Mouse (Mus musculus) olfactory bulb, adult 2 months (tissue): Measurements from ENCODE around the gene Krtap5-1. TPM values are rescaled to one million over a fixed set of nuclear protein-coding genes. Genes with fewer than 3 reads are reported as not detected.
"Not testable (repeated sequence)": the region's sequence is repeated elsewhere in the genome, so short reads cannot be mapped to it uniquely, and the experiment has no call there.

Source experiments
- H3K27ac ChIP-seq: fragments of 200-500 bp; 2 replicates; pipeline ENCODE4 v1.5.1; 2012; ENCODE audit warnings: low read depth, low read length; ENCODE audit not compliant: insufficient read depth
- H3K4me1 ChIP-seq: fragments of 200-500 bp; 2 replicates; pipeline ENCODE4 v1.6.1; 2012; ENCODE audit warnings: low read length; ENCODE audit not compliant: control insufficient read depth, insufficient read depth
- H3K4me3 ChIP-seq: fragments of 200-500 bp; 2 replicates; pipeline ENCODE4 v1.5.1; 2012; ENCODE audit warnings: mild to moderate bottlenecking, low read depth, low read length, moderate library complexity; ENCODE audit not compliant: insufficient read depth
- CTCF ChIP-seq: fragments of 200-500 bp; IDR thresholded peaks from 2 replicates; pipeline ENCODE4 v1.5.1; 2012; ENCODE audit warnings: low read depth, mild to moderate bottlenecking, low read length, moderate library complexity; ENCODE audit not compliant: insufficient read depth
- POLR2A ChIP-seq: fragments of 200-500 bp; IDR thresholded peaks from 2 replicates; pipeline ENCODE4 v1.6.1; 2012; ENCODE audit warnings: mild to moderate bottlenecking, low read depth, low read length, moderate library complexity; ENCODE audit not compliant: insufficient read depth
- WGBS: fragments of 180-500 bp; shearing (Covaris S2); methylation state at CpG from one replicate; pipeline ENCODE4 v1.1.7; 2018; 5-methylcytosine and 5-hydroxymethylcytosine counted together
- polyA plus RNA-seq: library from polyadenylated mRNA; stranded (reverse); fragments of >200 nt; gene quantifications from 2 replicates; pipeline ENCODE4 v1.2.4, GENCODE M21; 2012; ENCODE audit warnings: low replicate concordance; ENCODE audit not compliant: missing spikeins, insufficient read depth, insufficient read length

Gene Krtap5-1
- polyA plus RNA-seq, 1 experiment = not detected

- Histone ChIP-seq H3K4me3 (no peak within 1 kb of the TSS), H3K27ac (no peak within 1 kb of the TSS), H3K4me1 (no peaks in the 10 kb centered on the region)
- TF ChIP-seq POLR2A (no peak), CTCF (no peak)
- WGBS = 63% methylated on average over 3 of the region's 3 CpGs
Observed at GRCm38 (mm10) chr7:142303249-142303648, 6.3 kb upstream of the Krtap5-1 start, which contains the start of gene Krtap5-4. Krtap5-4 (plus strand) TSS chr7:142303549.

DNA sequence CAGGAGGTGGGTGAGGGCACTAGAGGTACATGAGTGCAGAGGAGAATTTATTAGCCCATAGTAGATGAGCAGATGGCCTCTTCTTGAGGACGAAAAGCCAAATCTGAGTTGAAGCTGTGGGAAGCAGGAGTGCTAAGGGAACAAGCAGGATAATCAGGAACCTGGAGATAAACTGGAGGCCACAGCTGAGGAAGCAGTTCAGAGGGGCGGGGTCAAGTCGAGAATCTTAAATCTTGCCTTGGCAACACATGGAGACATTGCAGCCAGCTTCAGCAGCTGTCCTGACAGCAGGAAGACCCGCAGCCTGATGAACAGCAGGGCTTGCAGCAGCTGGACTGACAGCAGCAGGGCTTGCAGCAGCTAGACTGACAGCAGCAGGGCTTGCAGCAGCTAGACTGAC, 810 bp downstream of the Krtap5-1 start:
- not testable (repeated sequence) for H3K4me3 ChIP-seq, H3K4me1 ChIP-seq, H3K27ac ChIP-seq
- 34% methylated on average over 4 of the region's 4 CpGs for WGBS

GRCm38 (mm10) chr7:142295418-142295817, 1.5 kb downstream of the Krtap5-1 start:
- Histone ChIP-seq H3K27ac (no peak overlapping the region), H3K4me1 (no peaks in the 10 kb centered on the region), H3K4me3 (no peak overlapping the region)
- no peak for TF ChIP-seq POLR2A
- no peak for TF ChIP-seq CTCF

DNA sequence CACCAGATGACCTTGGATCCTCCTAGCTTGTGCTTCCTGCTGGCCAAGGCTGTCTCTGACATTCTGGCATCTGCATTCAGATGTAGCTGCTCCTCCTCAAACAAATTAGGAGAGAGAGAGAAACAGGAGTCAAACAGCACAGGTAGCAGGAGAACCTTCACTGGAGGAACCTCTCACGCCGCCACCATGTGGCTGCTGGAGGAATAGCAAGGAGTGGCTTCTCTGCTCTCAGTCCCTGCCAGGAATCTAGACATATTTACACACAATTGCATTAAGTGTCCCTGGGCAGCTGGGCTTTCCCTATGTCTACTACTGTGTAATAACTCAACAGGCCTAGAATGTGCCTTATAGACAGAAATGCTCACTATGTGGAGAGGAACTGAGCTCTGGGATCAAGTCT, 3.1 kb downstream of the Krtap5-1 start:
- TF ChIP-seq CTCF = 0 out of 2 replicates have a peak, but pooled peaks have one; percentile 21
- not testable (repeated sequence) for H3K4me1 ChIP-seq, H3K4me3 ChIP-seq, H3K27ac ChIP-seq
- WGBS = 0% methylated on average over 2 of the region's 2 CpGs

- not testable (repeated sequence) for H3K4me1 ChIP-seq, H3K27ac ChIP-seq, H3K4me3 ChIP-seq
- WGBS = 92% methylated on average over 9 of the region's 9 CpGs
Observed at GRCm38 (mm10) chr7:142285910-142286612, 10.9 kb downstream of the Krtap5-1 start.

DNA sequence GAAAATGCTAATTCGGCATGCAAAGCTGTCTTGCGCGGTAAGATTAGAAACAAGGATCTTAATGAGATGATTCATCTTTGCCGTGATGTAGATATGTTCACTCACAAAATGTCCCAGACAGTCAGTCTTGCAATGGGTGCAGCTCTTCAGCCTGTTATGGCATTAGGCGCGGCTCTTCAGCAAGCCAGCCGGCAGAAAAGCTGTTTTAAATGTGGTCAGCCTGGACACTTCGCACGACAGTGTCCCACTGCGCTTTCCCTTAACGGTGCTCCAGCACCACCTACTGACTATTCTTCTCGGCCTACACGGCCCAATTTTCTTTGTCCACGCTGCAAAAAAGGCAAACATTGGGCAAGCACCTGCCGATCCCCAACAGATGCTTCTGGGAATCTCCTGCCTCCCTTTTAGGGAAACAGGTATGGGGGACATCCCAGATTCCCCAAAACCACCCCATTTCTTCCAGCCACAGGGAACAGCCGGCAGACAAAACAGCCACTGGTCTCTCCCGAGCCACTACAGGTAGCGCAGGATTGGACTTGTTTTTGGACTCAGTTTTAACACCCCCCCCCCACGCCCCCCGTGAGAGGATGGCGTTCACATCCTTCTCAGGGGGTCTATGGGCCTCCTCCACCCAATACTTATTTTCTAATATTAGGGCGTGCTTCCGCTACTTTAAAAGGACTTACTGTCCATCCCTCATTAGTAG, 11.6 kb downstream of the Krtap5-1 start:
- Histone ChIP-seq H3K27ac (no peak overlapping the region; the same call in 1 of the 2 replicates), H3K4me1 (peaks cover 7% of the 10 kb centered on the region; the same call in 1 of the 2 replicates), H3K4me3 (no peak overlapping the region)
- TF ChIP-seq POLR2A = no peak
- TF ChIP-seq CTCF = no peak
- WGBS = 28% methylated on average over 23 of the region's 23 CpGs

DNA sequence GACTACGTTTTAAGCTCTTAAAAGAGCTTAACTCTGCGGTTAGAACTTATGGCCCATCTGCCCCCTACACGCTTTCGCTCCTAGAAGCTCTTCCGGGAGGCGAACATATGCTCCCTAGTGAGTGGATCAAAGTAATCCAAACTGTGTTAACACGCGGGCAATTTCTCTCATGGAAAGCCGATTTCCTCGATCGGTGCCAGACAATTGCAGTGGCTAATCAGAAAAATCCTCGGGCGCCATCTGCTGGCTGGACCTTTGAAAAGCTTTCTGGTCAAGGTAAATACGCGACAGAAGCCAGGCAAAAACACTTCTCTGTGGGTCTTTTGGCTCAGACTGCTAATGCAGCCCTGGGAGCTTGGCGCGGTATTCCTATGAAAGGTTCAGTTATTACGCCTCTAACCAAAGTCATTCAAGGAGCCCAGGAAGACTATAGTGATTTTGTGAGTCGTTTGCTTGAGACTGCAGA, 12.3 kb downstream of the Krtap5-1 start:
- peak overlapping the region; percentile 51 for H3K27ac ChIP-seq
- under 1% methylated on average over 19 of the region's 19 CpGs for WGBS
- TF ChIP-seq POLR2A (no peak), CTCF (peak; percentile 54; the same call in 1 of the 2 replicates)
- peaks cover 7% of the 10 kb centered on the region; the same call in 1 of the 2 replicates for H3K4me1 ChIP-seq
- H3K4me3 ChIP-seq = peak overlapping the region; percentile 65

GRCm38 (mm10) chr7:142284023-142284591, 12.8 kb downstream of the Krtap5-1 start:
- H3K27ac ChIP-seq = peak overlapping the region; percentile 51
- under 1% methylated on average over 38 of the region's 38 CpGs for WGBS
- peaks cover 7% of the 10 kb centered on the region; the same call in 1 of the 2 replicates for H3K4me1 ChIP-seq
- H3K4me3 ChIP-seq = peak overlapping the region; percentile 65
- no peak for TF ChIP-seq POLR2A
- TF ChIP-seq CTCF = peak; percentile 7; the same call in 1 of the 2 replicates

- not testable (repeated sequence) for H3K4me1 ChIP-seq, H3K27ac ChIP-seq, H3K4me3 ChIP-seq
- WGBS = 75% methylated on average over 2 of the region's 2 CpGs
Observed at GRCm38 (mm10) chr7:142282847-142283246, 14.1 kb downstream of the Krtap5-1 start.

GRCm38 (mm10) chr7:142279291-142279690, 17.6 kb downstream of the Krtap5-1 start:
- not testable (repeated sequence) for H3K4me1 ChIP-seq, H3K27ac ChIP-seq, H3K4me3 ChIP-seq
- WGBS = 78% methylated on average over 1 of the region's 1 CpGs
